Mouse (Mus musculus): ENCODE data around the gene Polr1d. TPM values are rescaled to one million over a fixed set of nuclear protein-coding genes. Genes with fewer than 3 reads are reported as not detected.

The Polr1d gene
- polyA plus RNA-seq, 1 experiment from 2014 or later, result 118 TPM

Other genes with a start within 250 kb of the Polr1d start
- gene Rpl21, start 244.2 kb upstream of the Polr1d start, polyA plus RNA-seq (2015; fragmentation: Nextera tagmentation; extraction: Ambion mirVana), result 427 and 455 TPM in 2 replicates
- 17.8 and 19.4 TPM in 2 replicates for gene Rasl11a, start 232.0 kb upstream of the Polr1d start, polyA plus RNA-seq (2015; fragmentation: Nextera tagmentation; extraction: Ambion mirVana)
- gene Gtf3a, start 128.4 kb upstream of the Polr1d start, polyA plus RNA-seq (2015; fragmentation: Nextera tagmentation; extraction: Ambion mirVana), result 107 and 120 TPM in 2 replicates
- 23.4 and 23.9 TPM in 2 replicates for gene Mtif3, start 113.2 kb upstream of the Polr1d start, polyA plus RNA-seq (2015; fragmentation: Nextera tagmentation; extraction: Ambion mirVana)
- gene Lnx2, start 464 bp upstream of the Polr1d start, polyA plus RNA-seq (2015; fragmentation: Nextera tagmentation; extraction: Ambion mirVana), result 4.7 and 5.6 TPM in 2 replicates
- gene Gsx1, start 111.6 kb downstream of the Polr1d start, polyA plus RNA-seq (2015; fragmentation: Nextera tagmentation; extraction: Ambion mirVana), result 4.0 and 4.7 TPM in 2 replicates
- not detected in 2 replicates for gene Pdx1, start 192.9 kb downstream of the Polr1d start, polyA plus RNA-seq (2015; fragmentation: Nextera tagmentation; extraction: Ambion mirVana)
- not detected in 2 replicates for gene Cdx2, start 230.2 kb downstream of the Polr1d start, polyA plus RNA-seq (2015; fragmentation: Nextera tagmentation; extraction: Ambion mirVana)
- gene Urad, start 245.4 kb downstream of the Polr1d start, polyA plus RNA-seq (2015; fragmentation: Nextera tagmentation; extraction: Ambion mirVana), result not detected in 2 replicates

Data from forebrain, embryonic 13.5 days (tissue).